Mouse (Mus musculus): Measurements from ENCODE around the gene Arid3b. TPM values are rescaled to one million over a fixed set of nuclear protein-coding genes. Genes with fewer than 3 reads are reported as not detected.
"Not testable (repeated sequence)": the region's sequence is repeated elsewhere in the genome, so short reads cannot be mapped to it uniquely, and the experiment has no call there.

The Arid3b gene
- polyA plus RNA-seq (2015; fragmentation: Nextera tagmentation; extraction: Ambion mirVana): 7.4 and 7.8 TPM in 2 replicates

DNA sequence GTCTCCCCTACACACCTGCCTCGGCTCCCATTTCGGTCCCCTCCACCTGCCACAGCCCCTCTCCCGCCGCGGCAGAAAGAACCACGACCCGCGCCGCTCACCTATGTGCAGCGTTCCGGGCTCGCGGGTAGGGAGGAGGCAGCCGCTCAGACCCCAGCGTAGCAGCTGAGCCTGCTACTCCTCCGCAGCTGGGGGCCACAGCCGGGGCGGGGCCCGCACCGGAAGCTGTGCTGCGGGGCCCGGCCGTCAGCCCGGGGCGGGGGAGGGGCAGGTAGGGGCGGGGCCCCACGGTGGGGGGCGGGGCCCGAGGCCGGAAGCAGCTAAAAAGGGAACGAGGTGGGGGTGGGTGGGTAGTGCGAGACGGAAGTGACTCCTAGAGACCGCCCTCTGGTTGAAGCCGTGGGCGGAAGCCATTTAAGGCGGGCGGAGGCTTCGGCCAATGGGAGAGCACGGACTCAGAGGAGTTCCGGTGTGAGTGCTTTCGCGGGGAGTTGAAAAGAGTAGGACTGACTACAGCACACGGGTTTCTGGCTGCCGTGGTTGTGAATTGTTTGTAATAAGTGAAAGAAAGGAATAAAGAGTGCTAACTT is at the start of gene Arid3b:
Gene Arid3b, minus strand, starts transcription at position 213 of the 590 bp plus-strand sequence.
- no peaks in the 10 kb centered on the region for H3K27me3 ChIP-seq (replicated peaks)
- H3K4me2 ChIP-seq (replicated peaks): peak within 1 kb of the TSS; percentile 81
- H3K27ac ChIP-seq: peak within 1 kb of the TSS; percentile 59; the same call in 1 of the 2 replicates
- H3K36me3 ChIP-seq: no peaks in the 10 kb centered on the region
- H3K9me3 ChIP-seq: no peaks in the 10 kb centered on the region
- under 1% methylated on average over 44 of the region's 45 CpGs for WGBS
- ATAC-seq: peak; percentile 99
- peaks cover 10% of the 10 kb centered on the region for H3K4me1 ChIP-seq (replicated peaks)
- H3K9ac ChIP-seq: peak within 1 kb of the TSS; percentile 69
- H3K4me3 ChIP-seq (replicated peaks): peak within 1 kb of the TSS; percentile 84

DNA sequence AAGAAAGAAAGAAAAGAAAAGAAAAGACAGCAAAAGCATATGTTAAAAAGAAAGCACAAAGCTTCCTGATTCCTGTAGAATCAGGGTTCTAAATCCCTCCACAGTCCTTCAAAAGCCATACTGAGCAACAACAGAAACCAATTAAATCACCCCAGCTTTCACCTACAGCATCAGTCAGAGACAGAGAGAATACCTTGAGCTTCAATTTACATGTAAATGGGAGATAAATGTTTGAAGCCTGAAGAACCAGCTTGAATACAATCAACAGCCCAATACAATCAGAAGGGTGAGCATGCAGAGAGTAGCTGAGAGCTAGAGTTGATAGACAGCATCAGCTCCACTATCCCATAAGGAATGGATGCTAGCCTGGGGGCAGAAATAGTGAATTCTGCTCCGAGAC is 46.8 kb upstream of the Arid3b start:
- 61% methylated on average over 1 of the region's 1 CpGs for WGBS
- Histone ChIP-seq H3K4me1 (replicated peaks) (no peaks in the 10 kb centered on the region), H3K9me3 (no peaks in the 10 kb centered on the region)

DNA sequence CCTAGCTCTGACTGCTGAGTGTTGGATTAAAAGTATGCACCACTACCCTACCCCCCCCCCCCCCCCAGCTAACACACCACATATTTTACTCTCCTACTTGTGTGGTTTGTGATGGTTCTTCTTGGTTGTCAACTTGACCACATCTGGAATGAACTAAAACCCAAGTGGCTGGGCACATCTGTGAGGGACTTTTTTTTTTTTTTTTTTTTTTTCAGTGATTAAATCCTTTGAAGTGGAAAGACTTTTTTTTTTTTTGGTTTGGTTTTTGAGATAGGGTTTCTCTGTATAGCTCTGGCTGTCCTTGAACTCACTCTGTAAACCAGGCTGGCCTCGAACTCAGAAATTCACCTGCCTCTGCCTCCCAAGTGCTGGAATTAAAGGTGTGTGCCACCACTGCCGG is 45.2 kb upstream of the Arid3b start:
- 86% methylated on average over 2 of the region's 2 CpGs for WGBS
- ATAC-seq; H3K36me3 ChIP-seq; H3K4me2 ChIP-seq (replicated peaks); H3K9me3 ChIP-seq; H3K4me3 ChIP-seq (replicated peaks); H3K27ac ChIP-seq; H3K9ac ChIP-seq; H3K27me3 ChIP-seq (replicated peaks); H3K4me1 ChIP-seq (replicated peaks): not testable (repeated sequence)

More for the DNA sequence above, 46.8 kb upstream of the Arid3b start:
- no peaks in the 10 kb centered on the region for H3K36me3 ChIP-seq
- no peaks in the 10 kb centered on the region for H3K27me3 ChIP-seq (replicated peaks)
- H3K4me2 ChIP-seq (replicated peaks): no peak overlapping the region
- ATAC-seq: no peak
- H3K27ac ChIP-seq: no peak overlapping the region
- H3K4me3 ChIP-seq (replicated peaks): no peak overlapping the region
- no peak overlapping the region for H3K9ac ChIP-seq

DNA sequence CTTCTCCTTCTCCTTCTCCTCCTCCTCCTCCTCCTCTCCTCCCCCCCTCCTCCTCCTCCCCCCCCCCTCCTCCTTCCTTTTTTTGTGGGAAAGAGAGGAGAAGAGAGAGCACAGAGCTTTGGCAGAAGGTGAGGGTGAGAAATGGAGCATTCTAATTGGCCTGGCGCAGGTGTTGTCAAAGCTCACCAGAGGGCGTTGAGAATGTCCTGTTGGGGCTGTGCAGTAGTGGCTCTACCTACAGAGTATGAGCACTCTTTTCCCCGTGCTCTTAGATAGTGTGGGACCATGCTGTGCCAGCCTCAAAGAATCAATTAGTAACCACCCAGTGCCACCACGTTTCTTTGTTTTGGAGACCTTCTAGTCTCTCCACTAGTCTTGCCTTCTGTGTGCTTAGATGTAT is 43.7 kb upstream of the Arid3b start:
- Histone ChIP-seq H3K9ac (no peak overlapping the region), H3K9me3 (no peaks in the 10 kb centered on the region), H3K4me2 (replicated peaks) (no peak overlapping the region), H3K27ac (no peak overlapping the region), H3K4me3 (replicated peaks) (no peak overlapping the region), H3K27me3 (replicated peaks) (no peaks in the 10 kb centered on the region), H3K36me3 (no peaks in the 10 kb centered on the region), H3K4me1 (replicated peaks) (no peaks in the 10 kb centered on the region)
- WGBS: 23% methylated on average over 4 of the region's 4 CpGs
- no peak for ATAC-seq

DNA sequence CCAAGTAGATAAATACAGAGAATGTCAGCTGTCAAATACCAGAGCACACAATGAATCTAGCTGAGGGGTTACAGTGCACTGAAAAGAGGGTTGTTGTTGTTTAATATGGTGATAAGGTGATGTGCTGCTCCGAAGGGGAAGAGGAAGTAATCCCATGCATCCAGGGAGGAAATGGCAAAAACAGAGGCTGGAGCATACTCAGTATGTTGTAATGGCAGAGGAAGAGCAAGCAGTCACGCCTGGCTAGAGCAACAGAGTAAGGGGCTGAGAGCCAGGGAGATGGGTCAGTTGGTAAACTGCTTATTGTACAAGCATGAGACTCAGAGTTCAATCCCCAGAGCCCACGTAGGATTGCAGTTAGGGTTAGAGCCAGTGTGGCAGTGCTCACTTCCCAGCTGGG is 42.6 kb upstream of the Arid3b start:
- H3K4me3 ChIP-seq (replicated peaks): no peak overlapping the region
- WGBS: 47% methylated on average over 3 of the region's 3 CpGs
- H3K4me2 ChIP-seq (replicated peaks): no peak overlapping the region
- no peak for ATAC-seq
- H3K9ac ChIP-seq: no peak overlapping the region
- H3K9me3 ChIP-seq: no peaks in the 10 kb centered on the region
- no peaks in the 10 kb centered on the region for H3K36me3 ChIP-seq
- no peaks in the 10 kb centered on the region for H3K27me3 ChIP-seq (replicated peaks)
- no peaks in the 10 kb centered on the region for H3K4me1 ChIP-seq (replicated peaks)
- no peak overlapping the region for H3K27ac ChIP-seq

DNA sequence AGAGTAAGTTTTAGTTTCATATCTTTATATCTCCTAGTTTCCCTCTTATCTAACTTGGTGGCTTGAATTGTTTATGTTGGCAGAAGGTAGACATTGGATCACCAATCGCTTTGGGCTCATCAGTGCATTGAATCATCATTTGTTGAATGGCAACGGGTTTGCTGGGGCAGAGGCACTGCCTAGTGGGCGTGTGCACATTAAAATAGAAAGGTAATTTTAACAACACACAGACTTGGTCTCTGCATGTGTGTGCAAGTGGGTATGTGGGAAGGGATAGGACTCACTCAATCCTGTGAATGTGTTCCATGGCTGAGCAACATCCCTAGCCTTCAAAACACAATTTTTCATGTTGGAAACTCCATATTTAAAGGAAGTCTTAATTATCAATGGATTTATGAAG is 38.4 kb upstream of the Arid3b start:
- no peaks in the 10 kb centered on the region for H3K36me3 ChIP-seq
- no peak overlapping the region for H3K4me3 ChIP-seq (replicated peaks)
- H3K9me3 ChIP-seq: no peaks in the 10 kb centered on the region
- WGBS: 75% methylated on average over 3 of the region's 3 CpGs
- H3K4me2 ChIP-seq (replicated peaks): no peak overlapping the region
- no peak for ATAC-seq
- no peak overlapping the region for H3K9ac ChIP-seq
- no peaks in the 10 kb centered on the region for H3K27me3 ChIP-seq (replicated peaks)
- no peaks in the 10 kb centered on the region for H3K4me1 ChIP-seq (replicated peaks)
- H3K27ac ChIP-seq: no peak overlapping the region

DNA sequence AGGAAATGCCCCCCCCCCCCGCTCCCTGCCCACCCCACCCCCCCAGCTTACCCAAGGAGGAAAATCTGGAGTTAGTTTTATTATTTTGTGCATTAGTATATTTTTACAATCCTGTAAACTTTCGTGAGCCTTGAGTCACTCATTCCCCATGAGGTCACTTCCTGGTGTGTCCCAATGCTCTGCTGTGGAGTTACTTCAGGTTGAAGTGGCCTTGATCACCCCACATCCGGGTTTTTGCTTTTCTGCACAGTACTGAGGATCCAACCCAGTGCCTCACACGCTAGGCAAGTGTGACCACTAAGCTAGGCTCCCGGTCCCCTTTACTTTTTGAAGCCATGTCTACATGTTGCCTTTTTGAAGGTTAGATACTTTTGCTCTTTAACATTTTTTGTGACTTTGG is 37.5 kb upstream of the Arid3b start:
- Histone ChIP-seq H3K36me3 (no peaks in the 10 kb centered on the region), H3K4me2 (replicated peaks) (no peak overlapping the region), H3K4me3 (replicated peaks) (no peak overlapping the region), H3K9ac (no peak overlapping the region), H3K4me1 (replicated peaks) (no peaks in the 10 kb centered on the region), H3K9me3 (no peaks in the 10 kb centered on the region), H3K27ac (no peak overlapping the region), H3K27me3 (replicated peaks) (no peaks in the 10 kb centered on the region)
- 71% methylated on average over 5 of the region's 5 CpGs for WGBS
- ATAC-seq: no peak

DNA sequence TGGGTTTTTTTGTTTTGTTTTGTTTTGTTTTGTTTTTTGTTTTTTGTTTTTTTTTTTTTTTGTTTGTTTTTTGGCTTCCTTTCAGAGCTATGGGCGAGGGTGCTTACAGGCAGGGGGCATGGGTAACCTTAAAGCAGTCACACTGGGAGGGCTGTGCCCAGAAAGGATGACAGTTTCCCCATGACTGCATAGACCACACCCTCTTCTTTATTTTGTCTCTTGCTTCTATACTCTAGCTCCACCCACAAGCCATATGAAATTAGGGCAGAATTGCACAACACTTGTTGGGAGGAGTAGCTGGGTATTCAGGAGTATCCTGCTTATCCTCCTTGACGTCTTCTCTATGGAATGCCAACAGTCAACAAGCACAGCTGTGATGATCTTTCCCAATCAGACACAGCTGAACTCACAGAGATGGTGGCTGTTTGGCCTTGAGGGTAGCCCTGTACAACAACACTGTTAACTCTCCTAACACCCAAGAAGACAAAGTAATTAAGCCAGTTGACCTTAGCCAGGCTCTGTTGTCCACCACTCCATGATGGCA is 33.8 kb upstream of the Arid3b start:
- Histone ChIP-seq H3K9ac (no peak overlapping the region), H3K4me1 (replicated peaks) (no peaks in the 10 kb centered on the region), H3K27me3 (replicated peaks) (no peaks in the 10 kb centered on the region), H3K36me3 (no peaks in the 10 kb centered on the region), H3K4me3 (replicated peaks) (no peak overlapping the region), H3K4me2 (replicated peaks) (no peak overlapping the region), H3K9me3 (no peaks in the 10 kb centered on the region), H3K27ac (no peak overlapping the region)
- WGBS: 32% methylated on average over 2 of the region's 2 CpGs
- ATAC-seq: no peak

DNA sequence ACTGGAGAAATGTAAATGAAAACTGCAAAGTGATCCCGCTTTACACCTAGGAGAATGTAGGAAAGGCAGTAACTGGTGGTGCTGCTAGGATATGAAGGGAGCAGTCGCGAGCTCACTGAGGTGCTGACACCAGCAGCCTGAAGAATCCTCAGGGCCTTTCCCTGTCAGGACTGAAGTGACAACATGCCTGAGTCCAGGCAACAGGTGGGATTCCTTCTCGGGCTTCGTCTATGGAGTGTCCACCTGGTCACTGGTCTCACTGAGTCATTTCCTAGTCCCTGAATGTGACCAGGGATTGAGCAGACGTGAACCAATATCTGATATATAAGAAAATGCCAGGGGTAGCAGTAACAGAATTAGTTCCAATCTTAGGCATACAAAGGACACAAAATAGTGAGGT is 32.2 kb upstream of the Arid3b start:
- no peak overlapping the region for H3K4me2 ChIP-seq (replicated peaks)
- no peaks in the 10 kb centered on the region for H3K27me3 ChIP-seq (replicated peaks)
- no peak for ATAC-seq
- no peak overlapping the region for H3K27ac ChIP-seq
- no peaks in the 10 kb centered on the region for H3K36me3 ChIP-seq
- no peaks in the 10 kb centered on the region for H3K9me3 ChIP-seq
- WGBS: 78% methylated on average over 6 of the region's 6 CpGs
- H3K4me1 ChIP-seq (replicated peaks): no peaks in the 10 kb centered on the region
- no peak overlapping the region for H3K9ac ChIP-seq
- H3K4me3 ChIP-seq (replicated peaks): no peak overlapping the region

DNA sequence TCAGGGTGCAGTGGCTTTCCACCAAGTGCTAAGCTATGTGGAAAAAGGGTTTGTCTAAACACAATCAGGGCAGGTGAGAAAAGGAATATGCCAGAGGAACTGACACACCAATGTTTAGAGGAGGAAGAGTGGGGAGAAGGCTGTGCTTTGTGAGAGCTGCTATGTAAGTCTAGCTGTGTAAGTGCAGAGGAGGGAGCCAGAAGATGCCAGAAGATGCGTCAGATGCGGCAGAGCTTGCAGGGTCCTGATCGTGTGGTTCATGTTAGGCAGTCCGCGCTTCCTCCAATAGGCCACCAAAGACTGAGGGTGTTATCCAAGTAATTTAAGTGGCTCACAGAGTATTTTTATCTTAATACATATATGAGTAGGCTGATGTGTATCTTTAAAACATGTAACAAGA is 31.3 kb upstream of the Arid3b start:
- WGBS: 85% methylated on average over 5 of the region's 5 CpGs
- no peaks in the 10 kb centered on the region for H3K4me1 ChIP-seq (replicated peaks)
- no peak overlapping the region for H3K9ac ChIP-seq
- H3K9me3 ChIP-seq: no peaks in the 10 kb centered on the region
- H3K4me3 ChIP-seq (replicated peaks): no peak overlapping the region
- ATAC-seq: no peak
- no peaks in the 10 kb centered on the region for H3K36me3 ChIP-seq
- H3K4me2 ChIP-seq (replicated peaks): no peak overlapping the region
- no peak overlapping the region for H3K27ac ChIP-seq
- no peaks in the 10 kb centered on the region for H3K27me3 ChIP-seq (replicated peaks)

DNA sequence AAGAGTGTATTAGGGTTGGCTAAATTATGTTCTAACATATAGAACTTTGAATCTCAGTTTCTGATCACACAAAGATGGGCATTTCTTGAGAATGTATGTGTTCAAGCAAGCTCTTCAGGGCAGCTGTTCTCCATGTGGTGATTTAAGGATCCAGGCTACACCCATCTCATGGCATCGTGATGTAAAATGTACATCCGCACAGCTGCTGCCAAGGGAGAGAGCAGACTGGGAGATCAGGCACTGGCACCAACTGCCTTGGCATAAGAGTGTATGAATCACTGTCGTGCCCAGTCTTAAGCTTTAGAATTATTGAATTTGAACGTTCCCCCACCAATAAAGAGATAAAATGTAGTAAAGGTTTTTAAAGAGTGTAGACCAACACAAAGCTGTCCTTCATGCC is 30.6 kb upstream of the Arid3b start:
- 81% methylated on average over 4 of the region's 4 CpGs for WGBS
- Histone ChIP-seq H3K4me1 (replicated peaks) (no peaks in the 10 kb centered on the region), H3K4me2 (replicated peaks) (no peak overlapping the region), H3K36me3 (no peaks in the 10 kb centered on the region), H3K9ac (no peak overlapping the region), H3K27ac (no peak overlapping the region), H3K27me3 (replicated peaks) (no peaks in the 10 kb centered on the region), H3K9me3 (no peaks in the 10 kb centered on the region), H3K4me3 (replicated peaks) (no peak overlapping the region)
- no peak for ATAC-seq

DNA sequence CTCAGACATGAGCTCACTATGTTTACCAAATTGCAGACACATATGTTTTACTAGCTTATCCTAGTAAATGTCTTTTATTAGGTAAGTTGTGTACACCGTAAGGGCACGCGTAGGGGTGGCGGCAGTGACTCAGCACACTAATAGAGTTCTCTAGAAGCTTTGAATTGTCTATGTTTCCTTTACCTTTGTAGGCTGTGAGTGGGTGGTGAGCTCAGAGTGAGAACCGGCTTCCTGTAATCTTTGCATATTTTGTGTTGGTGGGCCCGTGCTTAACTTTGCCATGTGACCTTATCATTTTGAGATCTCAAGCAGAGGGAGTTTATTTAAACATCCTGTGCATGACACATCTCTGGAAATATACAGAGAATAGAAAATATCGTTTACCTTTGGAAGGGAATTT is 29.9 kb upstream of the Arid3b start:
- H3K27ac ChIP-seq: no peak overlapping the region

DNA sequence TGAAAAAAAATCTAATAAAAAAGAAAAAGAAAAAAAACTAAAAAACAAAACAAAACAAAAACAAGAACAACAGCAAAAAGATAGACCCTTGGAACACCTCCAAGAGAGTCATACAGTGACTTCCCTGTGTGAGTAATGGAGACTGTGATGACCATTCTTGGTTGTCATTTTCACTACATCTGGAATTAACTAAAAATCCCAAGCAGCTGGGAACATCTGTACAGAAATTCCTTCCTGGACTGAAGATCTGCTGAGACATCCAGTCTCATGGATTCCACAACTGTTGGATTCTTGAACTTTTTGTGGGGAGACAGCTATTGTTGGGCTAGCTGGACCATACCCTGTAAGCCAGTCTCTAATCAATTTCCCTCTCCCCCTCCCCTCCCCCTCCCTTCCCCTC is 27.7 kb upstream of the Arid3b start:
- no peaks in the 10 kb centered on the region for H3K4me1 ChIP-seq (replicated peaks)
- H3K27ac ChIP-seq: no peak overlapping the region
- H3K36me3 ChIP-seq: no peaks in the 10 kb centered on the region
- no peaks in the 10 kb centered on the region for H3K27me3 ChIP-seq (replicated peaks)
- H3K9me3 ChIP-seq: no peaks in the 10 kb centered on the region
- no peak overlapping the region for H3K9ac ChIP-seq
- no peak overlapping the region for H3K4me2 ChIP-seq (replicated peaks)
- no peak for ATAC-seq
- H3K4me3 ChIP-seq (replicated peaks): no peak overlapping the region

More for the DNA sequence above, 29.9 kb upstream of the Arid3b start:
- Histone ChIP-seq H3K9me3 (no peaks in the 10 kb centered on the region), H3K36me3 (no peaks in the 10 kb centered on the region), H3K9ac (no peak overlapping the region), H3K27me3 (replicated peaks) (no peaks in the 10 kb centered on the region), H3K4me1 (replicated peaks) (no peaks in the 10 kb centered on the region), H3K4me2 (replicated peaks) (no peak overlapping the region), H3K4me3 (replicated peaks) (no peak overlapping the region)
- WGBS: 68% methylated on average over 7 of the region's 7 CpGs
- ATAC-seq: no peak
